Mouse (Mus musculus) ovary, adult 18-20 months (tissue): ENCODE measurements at regions not wholly inside any gene's neighbourhood (a gene's known extent, or its start where the extent isn't known, plus 50 kb on each side); places are given as distances from the start of the nearest gene placed in this dataset.
A peak's percentile ranks its signal among the peaks of the same experiment; 100 is the strongest.

Experiments used
- DNase-seq: peaks from one replicate; pipeline ENCODE4 v3.0.0; 2022; ENCODE audit warnings: low spot score, mixed read lengths

- no peak for DNase-seq
Observed at GRCm38 (mm10) chr3:147974515-147974914, 1015.8 kb downstream of the Adgrl2 start.

- no peak for DNase-seq
Observed at GRCm38 (mm10) chr3:147968271-147968670, 1022.1 kb downstream of the Adgrl2 start.

- no peak for DNase-seq
Observed at GRCm38 (mm10) chr3:147967866-147968265, 1022.5 kb downstream of the Adgrl2 start.

GRCm38 (mm10) chr3:147967261-147967660 lies 1023.1 kb downstream of the Adgrl2 start:
- DNase-seq = no peak

GRCm38 (mm10) chr3:147966827-147967226 lies 1023.5 kb downstream of the Adgrl2 start:
- DNase-seq = no peak

GRCm38 (mm10) chr3:147966379-147966778 lies 1024.0 kb downstream of the Adgrl2 start:
- DNase-seq = no peak

GRCm38 (mm10) chr3:147963698-147964476 lies 1026.5 kb downstream of the Adgrl2 start:
- no peak for DNase-seq

- no peak for DNase-seq
Observed at GRCm38 (mm10) chr3:147948041-147948592, 1042.2 kb downstream of the Adgrl2 start.

GRCm38 (mm10) chr3:147943314-147943713 lies 1047.0 kb downstream of the Adgrl2 start:
- no peak for DNase-seq

GRCm38 (mm10) chr3:147930811-147931251 lies 1059.5 kb downstream of the Adgrl2 start:
- no peak for DNase-seq

- DNase-seq = no peak
Observed at GRCm38 (mm10) chr3:147920181-147920580, 1068.0 kb downstream of the Ttll7 start.

- DNase-seq = no peak
Observed at GRCm38 (mm10) chr3:147919701-147920100, 1067.5 kb downstream of the Ttll7 start.

GRCm38 (mm10) chr3:147919146-147919545 lies 1067.0 kb downstream of the Ttll7 start:
- DNase-seq = no peak

- DNase-seq = no peak
Observed at GRCm38 (mm10) chr3:147896751-147897150, 1044.6 kb downstream of the Ttll7 start.

GRCm38 (mm10) chr3:147891682-147892081 lies 1039.5 kb downstream of the Ttll7 start:
- no peak for DNase-seq

GRCm38 (mm10) chr3:147886261-147886893 lies 1034.2 kb downstream of the Ttll7 start:
- no peak for DNase-seq

- DNase-seq = no peak
Observed at GRCm38 (mm10) chr3:147882936-147883645, 1030.9 kb downstream of the Ttll7 start.

GRCm38 (mm10) chr3:147878690-147879089 lies 1026.5 kb downstream of the Ttll7 start:
- DNase-seq = no peak

- no peak for DNase-seq
Observed at GRCm38 (mm10) chr3:147868281-147868680, 1016.1 kb downstream of the Ttll7 start.

- peak; percentile 62 for DNase-seq
Observed at GRCm38 (mm10) chr3:147853346-147853745, 1001.2 kb downstream of the Ttll7 start.

- no peak for DNase-seq
Observed at GRCm38 (mm10) chr3:147852830-147853229, 1000.7 kb downstream of the Ttll7 start.

GRCm38 (mm10) chr3:147841357-147841756 lies 989.2 kb downstream of the Ttll7 start:
- DNase-seq = no peak
